Mouse (Mus musculus) hindbrain, postnatal 0 days (tissue): ENCODE results near the gene E130308A19Rik. TPM values are rescaled to one million over a fixed set of nuclear protein-coding genes. Genes with fewer than 3 reads are reported as not detected.
A peak's percentile ranks its signal among the peaks of the same experiment; 100 is the strongest.
"Not testable (repeated sequence)": the region's sequence is repeated elsewhere in the genome, so short reads cannot be mapped to it uniquely, and the experiment has no call there.

Experiments used
- ATAC-seq: fragments of 200-750 bp; cut with Nextera tagmentation; 2 replicates; pipeline ENCODE4 v1.8.0; 2017; ENCODE audit warnings: mild to moderate bottlenecking, moderate TSS enrichment, moderate library complexity
- DNase-seq: peaks from one replicate; pipeline ENCODE4 v3.0.0-alpha.2; 2015; ENCODE audit warnings: low spot score
- H3K27ac ChIP-seq: fragments of 300-500 bp; sonication (generic); 2 replicates; pipeline ENCODE4 v1.5.1; 2014; ENCODE audit warnings: mild to moderate bottlenecking
- H3K27me3 ChIP-seq: fragments of 300-500 bp; sonication (generic); 2 replicates; pipeline ENCODE4 v1.6.1; 2014; ENCODE audit warnings: low read length, mixed read lengths; ENCODE audit not compliant: insufficient read depth
- H3K36me3 ChIP-seq: fragments of 300-500 bp; sonication (generic); 2 replicates; pipeline ENCODE4 v1.6.1; 2014; ENCODE audit warnings: low read length, mixed read lengths; ENCODE audit not compliant: insufficient read depth
- H3K4me1 ChIP-seq: fragments of 300-500 bp; sonication (generic); 2 replicates; pipeline ENCODE4 v1.6.1; 2014; ENCODE audit warnings: antibody characterized with exemption, low read length, mixed read lengths; ENCODE audit not compliant: insufficient read depth
- H3K4me2 ChIP-seq: fragments of 300-500 bp; sonication (generic); 2 replicates; pipeline ENCODE4 v1.6.1; 2014; ENCODE audit warnings: low read depth, mild to moderate bottlenecking, low read length, moderate library complexity, mixed read lengths
- H3K4me3 ChIP-seq: fragments of 300-500 bp; sonication (generic); 2 replicates; pipeline ENCODE4 v1.5.1; 2014; ENCODE audit warnings: low read length
- H3K9ac ChIP-seq: fragments of 300-500 bp; sonication (generic); replicated peaks from 2 replicates; pipeline ENCODE4 v1.6.1; 2014; ENCODE audit warnings: mild to moderate bottlenecking, low read length, moderate library complexity, mixed read lengths
- H3K9me3 ChIP-seq: fragments of 300-500 bp; sonication (generic); 2 replicates; pipeline ENCODE4 v1.6.1; 2016; ENCODE audit warnings: low read length, mixed read lengths
- CTCF ChIP-seq: IDR thresholded peaks from 2 replicates; pipeline ENCODE4 v1.5.1; 2016; ENCODE audit warnings: antibody characterized with exemption, control low read depth, low read depth
- WGBS: fragments of 180-500 bp; shearing (Covaris S2); extraction: QIAGEN DNeasy Blood & Tissue Kit; methylation state at CpG from one replicate; pipeline ENCODE4 v1.1.7; 2014; 5-methylcytosine and 5-hydroxymethylcytosine counted together
- polyA plus RNA-seq: library from polyadenylated mRNA; unstranded; fragments of >200 nt; fragmentation: Nextera tagmentation; extraction: Ambion mirVana; gene quantifications from 2 replicates; pipeline ENCODE4 v1.2.1, GENCODE M21; 2015
- total RNA-seq: library from RNA; depleted of rRNA; stranded (reverse); fragments of >200 nt; gene quantifications from 2 replicates; pipeline ENCODE4 v1.2.3, GENCODE M21; 2014

E130308A19Rik gene
- total and polyA plus RNA-seq, 2 experiments from 2014 or later: 33.8 to 41.9 TPM

DNA sequence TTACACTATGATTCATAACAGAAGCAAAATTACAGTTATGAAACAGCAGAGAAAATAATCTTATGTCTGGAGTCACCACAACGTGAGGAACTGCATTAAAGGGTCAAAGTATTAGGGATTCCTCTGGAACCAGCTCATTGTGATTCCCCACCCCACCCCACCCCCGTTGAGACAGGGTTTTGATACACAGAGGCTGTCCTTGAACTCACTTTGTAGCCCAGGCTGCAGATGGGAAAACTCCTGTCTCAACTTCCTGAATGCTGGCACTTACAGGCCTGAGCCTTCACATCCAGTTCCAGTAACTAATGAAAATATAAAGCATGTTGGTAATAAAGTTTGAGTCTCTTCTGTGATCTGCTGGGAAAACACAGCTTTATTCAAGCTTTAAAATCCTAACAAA is 159.4 kb downstream of the E130308A19Rik start:
- 21% methylated on average over 2 of the region's 2 CpGs for WGBS
- Histone ChIP-seq H3K4me2 (no peak overlapping the region), H3K9ac (no peak overlapping the region), H3K36me3 (no peaks in the 10 kb centered on the region), H3K9me3 (no peaks in the 10 kb centered on the region), H3K27ac (no peak overlapping the region), H3K4me3 (no peak overlapping the region), H3K4me1 (no peaks in the 10 kb centered on the region), H3K27me3 (no peaks in the 10 kb centered on the region)
- DNase-seq (no peak), ATAC-seq (no peak)
- no peak for TF ChIP-seq CTCF

- peak; percentile 79 for DNase-seq
- no peaks in the 10 kb centered on the region for H3K36me3 ChIP-seq
- no peak overlapping the region for H3K4me2 ChIP-seq
- no peaks in the 10 kb centered on the region for H3K9me3 ChIP-seq
- H3K9ac ChIP-seq: no peak overlapping the region
- no peaks in the 10 kb centered on the region for H3K4me1 ChIP-seq
- no peak for ATAC-seq
- no peak overlapping the region for H3K4me3 ChIP-seq
- peak; percentile 95 for TF ChIP-seq CTCF
- H3K27ac ChIP-seq: no peak overlapping the region
- no peaks in the 10 kb centered on the region for H3K27me3 ChIP-seq
- under 1% methylated on average over 7 of the region's 7 CpGs for WGBS
These were observed 160.7 kb downstream of the E130308A19Rik start for GRCm38 (mm10) chr4:59786661-59787060.

DNA sequence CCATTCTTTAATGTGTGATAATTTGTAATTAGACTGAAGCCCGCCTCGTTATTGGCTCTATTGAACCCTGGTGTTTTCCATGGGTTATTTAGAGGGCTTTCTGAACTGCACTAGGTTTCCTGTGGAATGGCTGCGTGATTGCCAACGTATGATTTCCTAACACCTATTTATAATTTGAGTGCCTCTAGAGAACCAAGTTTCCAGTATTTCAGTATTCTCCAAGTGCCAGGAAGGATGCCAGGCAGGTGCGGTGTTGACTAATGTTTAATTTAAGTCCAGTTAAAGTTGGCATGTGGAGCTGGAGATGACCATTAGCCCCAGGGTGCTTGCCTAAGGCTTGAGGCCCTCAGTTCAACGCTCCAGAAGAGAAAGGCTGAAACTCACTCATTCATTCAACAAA is 161.1 kb downstream of the E130308A19Rik start:
- DNase-seq (no peak), ATAC-seq (no peak)
- Histone ChIP-seq H3K27ac (no peak overlapping the region), H3K27me3 (no peaks in the 10 kb centered on the region), H3K4me3 (no peak overlapping the region), H3K9me3 (no peaks in the 10 kb centered on the region), H3K4me2 (no peak overlapping the region), H3K36me3 (no peaks in the 10 kb centered on the region), H3K4me1 (no peaks in the 10 kb centered on the region), H3K9ac (no peak overlapping the region)
- 70% methylated on average over 6 of the region's 6 CpGs for WGBS
- TF ChIP-seq CTCF: no peak

DNA sequence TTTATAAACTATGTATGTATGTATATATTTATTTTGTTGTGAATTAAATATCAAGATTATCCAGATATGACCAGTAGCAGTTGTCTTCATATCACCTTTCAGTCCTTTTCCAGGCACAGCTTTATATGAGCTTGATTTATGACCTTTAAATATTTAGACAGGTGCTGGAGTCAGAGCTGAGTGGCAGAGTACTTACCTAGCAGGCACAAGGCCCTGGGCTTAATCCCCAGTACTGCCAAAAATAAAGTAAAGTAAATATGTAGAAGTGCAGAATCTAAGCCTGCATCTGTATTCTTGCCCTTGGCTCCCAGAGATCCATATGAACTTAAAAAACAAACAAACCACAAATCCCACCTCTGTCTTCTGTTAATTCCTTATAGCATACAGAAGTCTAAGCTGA is 163.0 kb downstream of the E130308A19Rik start:
- no peak for TF ChIP-seq CTCF
- H3K9me3 ChIP-seq: no peaks in the 10 kb centered on the region
- H3K27me3 ChIP-seq: no peaks in the 10 kb centered on the region
- H3K4me3 ChIP-seq: no peak overlapping the region
- H3K36me3 ChIP-seq: no peaks in the 10 kb centered on the region
- no peaks in the 10 kb centered on the region for H3K4me1 ChIP-seq
- H3K4me2 ChIP-seq: no peak overlapping the region
- DNase-seq (no peak), ATAC-seq (no peak)
- no peak overlapping the region for H3K9ac ChIP-seq
- H3K27ac ChIP-seq: no peak overlapping the region

DNA sequence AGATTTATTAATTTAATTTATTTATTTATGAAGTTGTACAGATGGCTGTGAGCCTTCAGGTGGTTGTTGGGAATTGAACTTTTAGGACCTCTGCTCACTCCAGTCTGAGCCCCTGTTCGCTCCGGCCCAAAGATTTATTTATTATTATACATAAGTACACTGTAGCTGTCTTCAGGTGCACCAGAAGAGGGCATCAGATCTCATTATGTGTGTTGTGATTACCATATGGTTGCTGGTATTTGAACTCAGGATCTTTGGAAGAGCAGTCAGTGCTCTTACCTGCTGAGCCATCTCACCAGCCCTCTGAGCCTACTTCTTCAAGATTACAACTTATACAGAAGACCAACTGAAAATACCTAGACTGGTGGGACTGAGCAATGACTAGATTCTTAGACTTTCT is 167.6 kb downstream of the E130308A19Rik start:
- H3K4me1 ChIP-seq, H3K9ac ChIP-seq, H3K4me2 ChIP-seq, H3K27me3 ChIP-seq, H3K27ac ChIP-seq, DNase-seq, H3K4me3 ChIP-seq, ATAC-seq, H3K9me3 ChIP-seq, H3K36me3 ChIP-seq: not testable (repeated sequence)
- WGBS: 77% methylated on average over 2 of the region's 2 CpGs

- Histone ChIP-seq H3K4me2 (no peak overlapping the region), H3K4me3 (no peak overlapping the region), H3K27me3 (no peaks in the 10 kb centered on the region), H3K4me1 (no peaks in the 10 kb centered on the region), H3K9ac (no peak overlapping the region), H3K36me3 (no peaks in the 10 kb centered on the region), H3K9me3 (no peaks in the 10 kb centered on the region), H3K27ac (no peak overlapping the region)
- DNase-seq (no peak), ATAC-seq (no peak)
- WGBS: 83% methylated on average over 2 of the region's 2 CpGs
- no peak for TF ChIP-seq CTCF
These were observed 168.1 kb downstream of the E130308A19Rik start for GRCm38 (mm10) chr4:59794116-59794515.

- ATAC-seq (no peak), DNase-seq (no peak)
- Histone ChIP-seq H3K36me3 (no peaks in the 10 kb centered on the region), H3K27me3 (no peaks in the 10 kb centered on the region), H3K4me2 (no peak overlapping the region), H3K4me1 (no peaks in the 10 kb centered on the region), H3K9me3 (no peaks in the 10 kb centered on the region), H3K4me3 (no peak overlapping the region), H3K9ac (no peak overlapping the region), H3K27ac (no peak overlapping the region)
- TF ChIP-seq CTCF: no peak
- WGBS: 93% methylated on average over 2 of the region's 2 CpGs
These were observed 169.9 kb downstream of the E130308A19Rik start for GRCm38 (mm10) chr4:59795788-59796455.
